Mouse (Mus musculus) liver, embryonic 15.5 days (tissue): ENCODE measurements around the gene Alg14. TPM values are rescaled to one million over a fixed set of nuclear protein-coding genes. Genes with fewer than 3 reads are reported as not detected.

Experiments used
- ATAC-seq: fragments of 200-750 bp; cut with Nextera tagmentation; 2 replicates; pipeline ENCODE4 v1.8.0; 2017; ENCODE audit warnings: moderate number of reproducible peaks, mild to moderate bottlenecking, moderate library complexity; ENCODE audit not compliant: insufficient read depth
- H3K27ac ChIP-seq: fragments of 300-500 bp; sonication (generic); replicated peaks from 2 replicates; pipeline ENCODE4 v1.5.1; 2015; ENCODE audit warnings: mild to moderate bottlenecking, inconsistent platforms
- H3K27me3 ChIP-seq: fragments of 300-500 bp; sonication (generic); 2 replicates; pipeline ENCODE4 v1.6.1; 2015; ENCODE audit warnings: mild to moderate bottlenecking, inconsistent platforms
- H3K36me3 ChIP-seq: fragments of 300-500 bp; sonication (generic); replicated peaks from 2 replicates; pipeline ENCODE4 v1.6.1; 2015; ENCODE audit warnings: moderate library complexity, mild to moderate bottlenecking, inconsistent platforms
- H3K4me1 ChIP-seq: fragments of 300-500 bp; sonication (generic); replicated peaks from 2 replicates; pipeline ENCODE4 v1.6.1; 2015; ENCODE audit warnings: inconsistent platforms
- H3K4me2 ChIP-seq: fragments of 300-500 bp; sonication (generic); 2 replicates; pipeline ENCODE4 v1.6.1; 2015; ENCODE audit warnings: moderate library complexity, mild to moderate bottlenecking, inconsistent platforms
- H3K4me3 ChIP-seq: fragments of 300-500 bp; sonication (generic); replicated peaks from 2 replicates; pipeline ENCODE4 v1.5.1; 2015; ENCODE audit warnings: mild to moderate bottlenecking, inconsistent platforms
- H3K9ac ChIP-seq: fragments of 300-500 bp; sonication (generic); 2 replicates; pipeline ENCODE4 v1.6.1; 2015; ENCODE audit warnings: moderate library complexity, mild to moderate bottlenecking, inconsistent platforms
- H3K9me3 ChIP-seq: fragments of 300-500 bp; sonication (generic); replicated peaks from 2 replicates; pipeline ENCODE4 v1.6.1; 2016; ENCODE audit warnings: inconsistent platforms
- WGBS: fragments of 180-500 bp; shearing (Covaris S2); methylation state at CpG from one replicate; pipeline ENCODE4 v1.1.7; 2015; ENCODE audit warnings: mixed read lengths; ENCODE audit not compliant: insufficient replicate concordance; 5-methylcytosine and 5-hydroxymethylcytosine counted together
- polyA plus RNA-seq: library from polyadenylated mRNA; unstranded; fragments of >200 nt; fragmentation: Nextera tagmentation; extraction: Ambion mirVana; gene quantifications from 2 replicates; pipeline ENCODE4 v1.2.1, GENCODE M21; 2015

Alg14 gene
- polyA plus RNA-seq, 1 experiment from 2014 or later: 13.5 TPM

- Histone ChIP-seq H3K4me2 (no peak overlapping the region), H3K9me3 (no peaks in the 10 kb centered on the region), H3K36me3 (no peaks in the 10 kb centered on the region), H3K27me3 (no peaks in the 10 kb centered on the region), H3K4me1 (peaks cover 17% of the 10 kb centered on the region), H3K4me3 (no peak overlapping the region), H3K27ac (no peak overlapping the region), H3K9ac (no peak overlapping the region)
- 80% methylated on average over 14 of the region's 14 CpGs for WGBS
- peak; percentile 75; the same call in 1 of the 2 replicates for ATAC-seq
Observed at GRCm38 (mm10) chr3:121279679-121280078, 11.9 kb upstream of the Alg14 start.

- WGBS: 69% methylated on average over 4 of the region's 4 CpGs
- Histone ChIP-seq H3K4me1 (peaks cover 12% of the 10 kb centered on the region), H3K27me3 (no peaks in the 10 kb centered on the region), H3K9ac (no peak within 1 kb of the TSS), H3K4me2 (no peak within 1 kb of the TSS), H3K27ac (no peak within 1 kb of the TSS), H3K36me3 (no peaks in the 10 kb centered on the region), H3K4me3 (no peak within 1 kb of the TSS), H3K9me3 (no peaks in the 10 kb centered on the region)
- ATAC-seq: no peak
Observed at GRCm38 (mm10) chr3:121282998-121283397, 8.6 kb upstream of the Alg14 start, which contains the start of gene Tmem56. TSS of gene Tmem56 (minus strand) at chr3:121283098.

DNA sequence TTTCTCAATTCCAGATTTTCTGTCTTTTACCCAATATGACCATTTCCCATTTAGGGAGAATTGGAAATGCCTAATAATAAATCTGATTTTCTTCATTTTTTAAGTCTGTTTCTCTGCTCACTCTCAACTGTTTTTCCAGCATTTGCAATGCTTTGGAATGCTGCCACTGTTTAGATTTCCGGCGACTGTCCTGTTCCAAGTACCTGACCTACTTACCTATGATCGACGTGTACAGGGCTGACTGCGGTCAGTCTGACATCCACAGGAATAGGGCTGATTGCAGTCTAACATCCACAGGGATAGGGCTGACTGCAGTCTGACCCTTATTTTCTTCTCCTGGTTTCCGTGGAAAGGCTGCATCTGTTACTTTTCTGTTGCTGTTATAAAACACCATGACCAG, 6.4 kb upstream of the Alg14 start:
- no peak overlapping the region for H3K27ac ChIP-seq
- 87% methylated on average over 6 of the region's 6 CpGs for WGBS
- no peak for ATAC-seq
- no peaks in the 10 kb centered on the region for H3K9me3 ChIP-seq
- H3K27me3 ChIP-seq: no peaks in the 10 kb centered on the region
- H3K4me1 ChIP-seq: peaks cover 8% of the 10 kb centered on the region
- H3K4me2 ChIP-seq: no peak overlapping the region
- no peak overlapping the region for H3K4me3 ChIP-seq
- no peak overlapping the region for H3K9ac ChIP-seq
- H3K36me3 ChIP-seq: no peaks in the 10 kb centered on the region

DNA sequence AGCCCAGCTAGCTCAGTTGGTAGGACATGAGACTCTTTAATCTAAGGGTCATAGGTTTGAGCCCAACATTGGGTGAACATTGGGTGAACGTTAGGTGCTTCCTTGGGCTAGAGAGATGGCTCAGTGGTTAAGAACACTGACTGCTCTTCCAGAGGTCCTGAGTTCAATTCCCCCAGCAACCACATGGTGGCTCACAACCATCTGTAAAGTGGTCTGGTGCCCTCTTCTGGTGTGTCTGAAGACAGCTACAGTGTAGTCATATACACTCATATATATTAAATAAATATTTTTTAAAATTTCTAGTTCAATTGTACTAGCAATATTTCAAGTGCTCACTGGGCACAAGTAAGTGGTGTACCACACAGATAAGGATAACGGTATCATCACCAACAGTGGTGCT, 4.4 kb upstream of the Alg14 start:
- WGBS: 81% methylated on average over 2 of the region's 2 CpGs
- Histone ChIP-seq H3K4me3 (no peak overlapping the region), H3K36me3 (no peaks in the 10 kb centered on the region)

DNA sequence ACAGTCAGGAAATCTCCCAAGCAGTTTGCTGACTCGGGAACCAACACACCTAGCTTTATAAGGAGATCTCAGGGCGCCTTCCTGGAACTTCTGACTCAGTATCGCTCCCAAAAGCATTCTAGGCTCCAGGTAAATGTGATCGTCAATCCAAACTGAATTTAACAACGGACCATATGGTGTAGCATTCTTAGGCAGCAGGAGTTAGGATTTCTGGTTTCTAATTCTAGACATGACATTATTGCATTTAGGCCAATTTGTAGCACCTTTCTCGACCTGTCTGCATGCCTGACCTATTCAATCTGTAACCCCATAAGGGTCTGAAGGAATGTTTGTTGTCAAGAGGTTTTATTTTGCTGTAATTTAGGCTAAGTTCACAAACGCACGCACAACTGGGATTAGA, 892 bp upstream of the Alg14 start:
- ATAC-seq: no peak
- Histone ChIP-seq H3K27ac (peak overlapping the region; percentile 91), H3K4me2 (peak overlapping the region; percentile 80), H3K27me3 (no peaks in the 10 kb centered on the region), H3K9ac (peak overlapping the region; percentile 64), H3K36me3 (no peaks in the 10 kb centered on the region), H3K9me3 (no peaks in the 10 kb centered on the region), H3K4me1 (peaks cover 27% of the 10 kb centered on the region), H3K4me3 (peak overlapping the region; percentile 72)
- WGBS: 67% methylated on average over 8 of the region's 8 CpGs

More for the DNA sequence above, 4.4 kb upstream of the Alg14 start:
- Histone ChIP-seq H3K4me1 (peaks cover 18% of the 10 kb centered on the region), H3K4me2 (no peak overlapping the region), H3K9ac (no peak overlapping the region), H3K27ac (no peak overlapping the region), H3K27me3 (no peaks in the 10 kb centered on the region), H3K9me3 (no peaks in the 10 kb centered on the region)
- no peak for ATAC-seq

DNA sequence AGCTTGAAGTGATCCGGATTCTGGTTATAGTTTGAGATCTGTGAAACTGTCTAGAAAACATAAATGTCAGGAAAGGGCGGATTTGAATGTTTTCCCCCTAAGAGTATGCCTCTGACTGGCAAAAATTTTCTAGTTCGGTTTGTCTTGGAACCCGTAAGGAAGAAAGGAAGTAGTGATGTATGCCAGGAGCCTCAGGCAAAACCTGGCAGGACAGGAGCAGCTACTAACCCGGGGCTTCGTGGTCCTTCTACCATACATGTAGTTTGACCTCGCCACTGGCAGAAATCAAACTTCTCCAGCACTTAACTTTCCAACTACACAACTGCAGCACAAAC, 381 bp upstream of the Alg14 start:
- peak overlapping the region; percentile 80 for H3K4me2 ChIP-seq
- H3K27me3 ChIP-seq: no peaks in the 10 kb centered on the region
- H3K4me1 ChIP-seq: peaks cover 27% of the 10 kb centered on the region
- WGBS: 4% methylated on average over 7 of the region's 7 CpGs
- H3K27ac ChIP-seq: peak overlapping the region; percentile 91
- no peaks in the 10 kb centered on the region for H3K9me3 ChIP-seq
- H3K36me3 ChIP-seq: no peaks in the 10 kb centered on the region
- peak overlapping the region; percentile 64 for H3K9ac ChIP-seq
- peak overlapping the region; percentile 72 for H3K4me3 ChIP-seq
- peak; percentile 0; the same call in 1 of the 2 replicates for ATAC-seq

GRCm38 (mm10) chr3:121294200-121294599, 2.6 kb downstream of the Alg14 start:
- no peak for ATAC-seq
- 70% methylated on average over 2 of the region's 2 CpGs for WGBS

DNA sequence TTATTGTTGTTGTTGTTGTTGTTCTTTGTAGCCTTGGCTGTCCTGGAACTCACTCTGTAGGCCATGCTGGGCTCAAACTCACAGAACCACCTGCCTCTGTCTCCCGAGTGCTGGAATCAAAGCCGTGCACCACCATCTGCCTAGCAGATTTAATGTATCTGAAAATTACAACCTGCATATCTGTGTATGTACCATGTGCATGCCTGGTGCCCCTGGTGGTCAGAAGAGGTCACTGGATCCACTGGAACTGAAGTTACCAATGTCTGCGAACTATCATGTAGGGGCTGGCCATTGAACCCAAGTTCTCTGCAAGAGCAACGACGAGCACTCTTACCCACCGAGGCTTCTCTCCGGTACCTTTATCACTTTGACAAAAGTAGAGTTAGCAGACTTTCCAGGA, 15.1 kb downstream of the Alg14 start:
- Histone ChIP-seq H3K27me3 (no peaks in the 10 kb centered on the region), H3K27ac (no peak overlapping the region), H3K4me2 (no peak overlapping the region), H3K9me3 (no peaks in the 10 kb centered on the region), H3K4me1 (peaks cover 8% of the 10 kb centered on the region), H3K4me3 (no peak overlapping the region), H3K36me3 (no peaks in the 10 kb centered on the region; the same call in 1 of the 2 replicates), H3K9ac (no peak overlapping the region)
- 84% methylated on average over 7 of the region's 7 CpGs for WGBS
- ATAC-seq: no peak; the same call in 1 of the 2 replicates

More at GRCm38 (mm10) chr3:121294200-121294599, 2.6 kb downstream of the Alg14 start:
- H3K4me3 ChIP-seq: no peak overlapping the region
- H3K36me3 ChIP-seq: no peaks in the 10 kb centered on the region
- H3K4me1 ChIP-seq: peaks cover 27% of the 10 kb centered on the region
- H3K9me3 ChIP-seq: no peaks in the 10 kb centered on the region
- H3K4me2 ChIP-seq: no peak overlapping the region
- no peaks in the 10 kb centered on the region for H3K27me3 ChIP-seq
- H3K27ac ChIP-seq: no peak overlapping the region
- H3K9ac ChIP-seq: no peak overlapping the region

DNA sequence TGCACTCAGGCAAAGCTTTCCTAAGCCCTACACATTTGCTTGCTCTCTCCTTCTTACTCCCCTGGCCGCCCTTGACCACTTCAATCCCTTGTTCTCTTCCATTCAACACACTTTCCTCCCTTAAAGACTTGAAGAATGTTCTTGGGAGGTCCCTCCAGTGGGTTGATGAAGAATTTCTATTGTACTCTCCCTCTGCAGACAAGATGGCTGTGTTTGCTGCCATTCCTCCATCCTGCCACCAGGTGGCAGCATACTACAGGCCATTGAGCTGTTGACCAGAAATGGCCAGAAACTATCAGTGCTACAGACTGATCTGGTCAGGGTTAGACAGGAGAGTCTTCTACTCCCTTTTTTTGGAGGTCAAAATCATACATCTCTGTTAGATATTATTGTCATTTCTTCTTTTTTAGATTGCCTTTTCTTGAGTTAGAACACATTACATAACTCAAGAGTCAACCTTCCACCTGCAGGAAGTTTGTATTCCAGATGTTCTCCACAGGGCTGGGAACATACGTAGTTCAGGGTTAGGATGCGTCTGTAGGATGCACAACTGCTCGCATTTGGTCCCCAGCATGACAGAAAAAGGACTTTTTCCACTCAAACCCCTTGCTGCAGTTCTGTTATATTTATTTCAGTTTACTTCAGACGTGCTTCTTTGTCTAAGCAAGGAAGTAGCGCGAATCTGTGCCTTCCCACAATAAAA, 16.1 kb downstream of the Alg14 start:
- no peak overlapping the region for H3K9ac ChIP-seq
- H3K27me3 ChIP-seq: no peaks in the 10 kb centered on the region
- no peak; the same call in 1 of the 2 replicates for ATAC-seq
- H3K27ac ChIP-seq: no peak overlapping the region
- WGBS: 68% methylated on average over 7 of the region's 7 CpGs
- H3K4me3 ChIP-seq: no peak overlapping the region
- H3K4me1 ChIP-seq: peaks cover 8% of the 10 kb centered on the region
- H3K9me3 ChIP-seq: no peaks in the 10 kb centered on the region
- no peak overlapping the region for H3K4me2 ChIP-seq
- no peaks in the 10 kb centered on the region; the same call in 1 of the 2 replicates for H3K36me3 ChIP-seq

DNA sequence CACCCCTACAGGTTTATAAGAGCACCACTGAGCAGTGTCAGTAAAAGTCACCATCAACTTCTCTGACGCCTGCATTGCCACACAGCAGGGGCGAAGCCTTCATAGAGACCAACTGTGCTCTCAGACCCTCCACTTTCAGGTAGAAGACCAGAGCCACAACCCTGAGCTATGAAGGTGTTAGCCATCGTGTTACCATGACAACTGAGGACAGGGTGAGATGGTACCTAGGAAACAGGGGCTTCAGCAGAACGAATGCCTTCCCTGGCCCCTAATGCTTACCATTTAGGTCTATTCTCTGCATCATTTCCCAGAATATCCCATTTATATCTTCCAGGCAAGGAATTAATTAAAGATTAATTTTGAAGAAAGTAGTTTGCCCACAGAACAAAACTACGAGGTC, 17.4 kb downstream of the Alg14 start:
- WGBS: 73% methylated on average over 5 of the region's 5 CpGs
- Histone ChIP-seq H3K9me3 (no peaks in the 10 kb centered on the region), H3K4me1 (peaks cover 8% of the 10 kb centered on the region), H3K9ac (no peak overlapping the region), H3K36me3 (no peaks in the 10 kb centered on the region; the same call in 1 of the 2 replicates), H3K27ac (no peak overlapping the region), H3K4me3 (no peak overlapping the region), H3K27me3 (no peaks in the 10 kb centered on the region), H3K4me2 (no peak overlapping the region)
- ATAC-seq: no peak

DNA sequence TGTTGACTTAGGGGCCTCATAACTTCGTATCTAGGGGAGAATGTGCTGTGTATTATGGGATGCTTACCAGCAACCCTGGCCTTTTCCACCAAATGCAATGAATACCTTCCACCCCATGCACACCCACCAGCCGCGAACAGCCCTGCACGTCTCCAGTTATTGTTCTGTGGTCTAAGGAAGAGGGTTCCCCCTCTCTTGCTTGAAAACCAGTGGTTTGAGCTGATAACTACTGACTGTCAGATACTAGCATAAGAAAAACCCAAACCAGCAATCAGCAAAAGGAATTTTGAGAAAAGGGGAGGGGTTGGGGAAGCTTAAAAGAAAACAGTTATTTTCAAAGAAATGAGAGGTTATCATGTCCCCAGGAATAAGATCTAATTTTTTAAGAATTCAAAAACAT, 17.9 kb downstream of the Alg14 start:
- H3K4me3 ChIP-seq: no peak overlapping the region
- H3K27me3 ChIP-seq: no peaks in the 10 kb centered on the region
- H3K36me3 ChIP-seq: no peaks in the 10 kb centered on the region; the same call in 1 of the 2 replicates
- no peak overlapping the region for H3K9ac ChIP-seq
- no peaks in the 10 kb centered on the region for H3K9me3 ChIP-seq
- peak; percentile 31; the same call in 1 of the 2 replicates for ATAC-seq
- H3K4me1 ChIP-seq: peaks cover 8% of the 10 kb centered on the region
- no peak overlapping the region for H3K4me2 ChIP-seq
- 32% methylated on average over 4 of the region's 4 CpGs for WGBS
- H3K27ac ChIP-seq: no peak overlapping the region
